Mouse (Mus musculus) urinary bladder, postnatal 14 days (tissue): ENCODE measurements around the gene Emsy.

Experiments used
- DNase-seq: peaks from one replicate; pipeline ENCODE4 v3.0.0; 2021; ENCODE audit warnings: low spot score

Gene Emsy

DNA sequence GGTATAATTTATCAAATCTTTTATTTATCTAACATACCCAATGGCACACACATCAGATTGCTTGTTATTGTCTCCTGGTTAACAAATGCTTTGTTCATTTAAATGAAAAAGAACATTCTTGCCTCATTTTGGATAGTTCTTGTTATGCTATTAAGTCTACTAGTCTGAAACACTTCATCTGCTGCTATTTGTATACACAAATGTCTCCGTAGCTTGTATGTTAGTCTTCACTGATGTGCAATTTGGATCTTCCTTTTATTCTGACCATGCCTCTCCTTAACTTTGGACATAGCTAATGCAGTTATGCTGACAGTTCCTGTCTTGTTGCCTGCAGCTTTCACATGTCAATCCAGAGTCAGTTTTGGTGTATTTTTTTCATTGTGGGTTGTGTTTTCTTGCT is 79.1 kb downstream of the Emsy start:
- no peak for DNase-seq

- DNase-seq, result no peak
These were observed 80.8 kb downstream of the Emsy start for GRCm38 (mm10) chr7:98575651-98576239.

- DNase-seq, result no peak
These were observed 81.8 kb downstream of the Emsy start for GRCm38 (mm10) chr7:98574771-98575191.

DNA sequence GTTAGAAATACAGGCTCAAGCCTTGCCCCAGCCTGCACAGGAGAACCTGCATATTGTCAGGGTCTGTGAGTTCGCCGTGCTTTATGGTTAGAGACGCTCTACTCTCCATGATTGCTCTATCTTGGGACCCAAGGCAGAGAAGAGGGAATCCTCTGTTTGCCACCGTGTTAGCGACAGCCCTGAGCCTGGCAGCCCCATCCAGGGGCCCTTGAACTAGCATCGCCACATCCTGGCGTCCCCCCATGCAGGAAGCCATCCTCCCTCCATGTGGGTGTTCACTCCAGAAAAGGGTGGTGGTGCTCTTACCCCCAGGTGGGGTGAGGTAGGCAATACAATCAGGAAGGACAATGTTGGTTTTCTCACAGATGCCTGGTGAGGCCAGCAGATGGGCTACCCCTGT is 82.3 kb downstream of the Emsy start:
- no peak for DNase-seq

GRCm38 (mm10) chr7:98573231-98573781 is 83.3 kb downstream of the Emsy start:
- DNase-seq, result no peak

DNA sequence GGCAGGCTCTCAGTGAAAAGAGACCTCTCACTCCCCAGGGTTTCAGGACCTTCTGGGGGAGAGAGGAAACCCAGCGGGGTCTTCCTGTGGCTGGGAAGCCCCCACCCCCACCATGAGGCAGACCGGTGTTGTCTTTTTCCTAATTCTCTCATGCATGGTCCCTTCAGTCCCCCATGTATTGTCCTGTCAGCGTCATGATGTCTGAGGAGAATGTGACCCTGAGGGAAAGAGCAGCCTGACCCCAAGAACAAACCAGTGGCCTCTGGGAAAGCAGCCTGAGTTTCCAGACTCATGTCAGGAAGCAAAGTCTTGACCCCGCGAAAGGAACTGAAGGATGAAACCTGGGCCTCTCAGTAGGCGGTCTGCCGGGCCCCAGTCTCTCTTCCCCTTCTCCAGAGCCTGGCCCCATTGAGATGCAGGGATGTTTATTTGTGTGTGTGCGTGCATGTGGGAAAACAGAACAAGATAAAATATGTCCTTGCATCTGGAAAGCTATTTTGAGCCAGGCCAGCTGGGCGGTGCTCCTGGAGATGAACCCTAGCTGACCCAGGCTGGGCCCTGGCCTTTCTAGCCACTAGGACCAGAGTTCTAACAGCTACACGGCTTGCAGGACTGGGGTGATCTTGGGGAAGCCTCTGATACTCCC is 84.2 kb downstream of the Emsy start:
- DNase-seq, result peak; percentile 42

GRCm38 (mm10) chr7:98570824-98571505 is 85.6 kb downstream of the Emsy start:
- DNase-seq, result no peak

GRCm38 (mm10) chr7:98567056-98567455 is 89.5 kb downstream of the Emsy start:
- no peak for DNase-seq

- DNase-seq, result no peak
These were observed 91.8 kb downstream of the Emsy start for GRCm38 (mm10) chr7:98564607-98565364.

- DNase-seq, result no peak
These were observed 92.6 kb downstream of the Emsy start for GRCm38 (mm10) chr7:98563991-98564390.

DNA sequence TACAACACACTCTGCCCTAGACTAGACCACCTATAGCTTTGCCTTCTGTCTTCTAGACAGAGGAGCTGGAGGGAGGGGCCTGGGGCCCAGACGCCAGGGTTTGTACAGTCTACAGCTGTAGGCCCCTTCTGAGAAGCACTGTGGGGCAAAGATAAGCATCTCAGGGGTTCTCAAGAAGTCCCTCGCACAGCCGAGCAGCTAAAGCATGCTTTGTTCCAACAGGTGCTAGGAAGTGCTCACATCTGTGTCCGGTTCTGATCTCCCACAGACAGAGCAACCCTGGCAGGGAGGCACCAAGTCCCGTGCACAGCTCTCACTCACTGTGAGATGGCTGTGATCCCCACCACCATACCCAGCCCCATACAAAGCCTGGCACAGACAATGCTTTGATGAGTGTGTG is 93.6 kb downstream of the Emsy start:
- no peak for DNase-seq

DNA sequence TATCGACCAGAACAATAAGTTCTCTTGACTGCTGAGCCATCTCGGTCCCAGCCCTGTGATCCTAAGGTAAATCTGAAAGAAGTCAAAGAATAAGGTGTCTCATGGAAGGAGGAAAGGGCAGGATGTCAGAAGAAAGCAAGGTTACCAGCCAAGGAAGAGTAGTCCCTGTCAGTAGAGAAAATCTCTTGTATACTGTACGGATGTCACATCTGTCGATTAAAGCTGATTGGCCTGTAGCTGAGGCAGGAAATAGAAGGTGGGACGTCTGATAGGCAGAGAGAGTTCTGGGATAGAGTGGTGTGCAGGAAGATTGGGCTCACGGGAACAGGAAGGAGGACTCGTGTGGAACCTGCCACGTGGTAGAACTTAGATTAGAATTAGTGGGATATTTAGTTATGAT is 94.4 kb downstream of the Emsy start:
- no peak for DNase-seq

DNA sequence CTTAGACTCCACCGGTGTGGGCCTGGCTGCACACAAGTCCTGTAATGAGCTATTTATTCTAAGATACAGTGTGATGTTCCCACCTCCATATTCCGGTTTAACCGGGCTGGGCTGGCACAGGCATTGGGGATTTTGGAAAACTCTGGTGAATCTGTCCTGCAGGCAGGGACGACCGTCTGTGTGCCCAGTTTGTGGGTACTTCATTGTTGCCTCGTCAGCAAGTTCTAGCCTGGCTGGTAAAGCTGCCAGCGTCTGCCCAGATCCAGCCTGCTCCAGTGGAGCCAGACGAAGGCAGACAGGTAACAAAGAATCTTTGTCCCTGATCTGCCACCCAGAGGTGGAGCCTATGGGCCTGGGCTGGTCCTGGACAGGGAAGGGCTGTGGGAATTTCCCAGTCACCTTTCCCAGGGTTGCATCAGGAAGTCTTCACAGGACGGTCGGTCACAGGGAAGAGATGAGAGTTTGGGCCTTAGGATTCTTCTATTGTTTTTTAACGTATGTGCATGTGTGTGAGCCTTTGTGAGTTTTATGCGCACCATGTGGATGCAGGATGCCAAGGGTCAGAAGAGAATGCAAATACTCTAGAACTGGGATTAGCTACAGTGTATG is 94.9 kb downstream of the Emsy start:
- no peak for DNase-seq

DNA sequence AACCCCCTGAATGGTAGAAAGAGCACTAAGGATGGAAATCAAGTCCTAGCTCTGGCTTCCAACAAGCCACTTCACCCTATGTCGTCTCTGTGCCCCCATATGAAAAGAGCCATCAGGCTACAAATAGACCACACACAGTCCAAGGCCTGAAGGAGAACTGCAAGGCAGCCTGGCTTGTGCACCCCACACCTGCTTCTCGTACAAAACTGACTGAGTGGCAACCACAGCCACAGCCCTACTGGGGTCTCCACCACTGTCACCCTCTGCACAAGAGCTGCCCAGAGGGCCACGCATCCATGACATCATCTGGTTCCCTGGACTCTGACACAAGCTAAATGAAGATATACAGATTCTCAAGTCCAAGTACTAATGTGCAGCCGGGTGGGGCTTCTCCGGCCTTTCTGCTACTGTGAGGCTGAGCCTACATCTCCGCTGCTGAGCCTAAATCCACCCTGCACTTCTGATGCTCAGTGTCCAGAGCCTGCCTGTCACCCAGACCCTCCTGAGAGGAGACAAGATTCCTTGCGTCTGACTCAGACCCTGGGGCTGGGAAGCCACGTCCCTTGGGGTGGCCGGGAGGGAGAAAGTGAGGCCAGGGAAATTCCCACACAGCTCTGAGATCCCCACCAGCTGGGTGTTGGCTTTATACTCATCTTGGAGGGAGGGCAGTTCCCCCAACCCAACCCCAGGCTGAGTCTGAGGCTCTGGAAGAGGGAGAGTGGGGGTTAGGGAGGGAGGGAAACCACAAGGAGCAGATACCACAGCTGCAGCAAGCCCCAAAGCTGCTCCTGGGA is 98.3 kb downstream of the Emsy start:
- no peak for DNase-seq

- DNase-seq, result no peak
These were observed 99.7 kb downstream of the Emsy start for GRCm38 (mm10) chr7:98556767-98557394.

- DNase-seq, result no peak
These were observed 105.5 kb downstream of the Emsy start for GRCm38 (mm10) chr7:98551041-98551440.

DNA sequence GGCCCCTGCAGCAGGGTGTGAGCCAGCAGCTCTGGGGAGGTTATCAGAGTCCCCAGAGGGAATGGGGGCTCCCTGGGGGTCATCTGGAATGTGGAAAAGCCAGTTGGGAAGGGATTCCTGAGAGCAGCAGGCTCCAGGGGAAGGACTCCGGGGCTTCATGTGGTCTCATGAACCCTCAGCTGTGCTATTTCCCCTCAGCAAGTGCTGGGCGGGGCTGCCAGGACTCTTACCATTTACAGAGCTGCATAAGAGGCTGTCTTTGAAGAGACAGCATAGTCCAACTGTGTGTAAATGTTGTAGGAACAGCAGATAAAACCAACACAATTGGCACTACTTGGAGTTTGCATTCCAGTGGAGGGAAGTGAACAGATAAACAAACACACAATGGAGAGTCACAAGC is 106.0 kb downstream of the Emsy start:
- DNase-seq, result no peak

GRCm38 (mm10) chr7:98548839-98549238 is 107.7 kb downstream of the Emsy start:
- no peak for DNase-seq

GRCm38 (mm10) chr7:98544556-98544955 is 112.0 kb downstream of the Emsy start:
- no peak for DNase-seq

- DNase-seq, result no peak
These were observed 112.7 kb downstream of the Emsy start for GRCm38 (mm10) chr7:98543853-98544370.
